Mouse (Mus musculus): ENCODE measurements around the gene Srd5a3. TPM values are rescaled to one million over a fixed set of nuclear protein-coding genes. Genes with fewer than 3 reads are reported as not detected.

Srd5a3 gene
- total and polyA plus RNA-seq, 3 experiments = 8.6 to 17.0 (median 10.0) TPM

- no peaks in the 10 kb centered on the region for H3K79me2 ChIP-seq (replicated peaks; ENCODE audit: control insufficient read depth, insufficient read depth, low read length)
- intact Hi-C loops (cut with DNase I) = no loop called here
Measured at GRCm38 (mm10) chr5:76164827-76165226, 24.8 kb downstream of the Srd5a3 start.

GRCm38 (mm10) chr5:76170522-76170921 is 30.5 kb downstream of the Srd5a3 start:
- Histone ChIP-seq H3K27ac (no peak overlapping the region), H3K27me3 (ENCODE audit: control insufficient read depth, insufficient read depth, low read length) (no peaks in the 10 kb centered on the region), H3K9ac (ENCODE audit: low read depth, low read length) (no peak overlapping the region), H3K4me1 (ENCODE audit: control insufficient read depth, insufficient read depth, low read length) (no peaks in the 10 kb centered on the region), H3K4me3 (no peak overlapping the region), H3K36me3 (ENCODE audit: control insufficient read depth, insufficient read depth, low read length) (no peaks in the 10 kb centered on the region), H3K79me2 (replicated peaks; ENCODE audit: control insufficient read depth, insufficient read depth, low read length) (no peaks in the 10 kb centered on the region)
- intact Hi-C loops (cut with DNase I) = no loop called here
- DNase-seq = no peak
- TF ChIP-seq POLR2A (IDR thresholded peaks at IDR 0.05; ENCODE audit: insufficient read depth, low read depth, low read length) = no peak
- no peak for TF ChIP-seq EP300 (IDR thresholded peaks at IDR 0.05; ENCODE audit: insufficient read depth, low read depth, low read length)
- no peak for TF ChIP-seq CTCF (IDR thresholded peaks at IDR 0.05)
- WGBS = 81% methylated on average over 4 of the region's 4 CpGs

More at GRCm38 (mm10) chr5:76164827-76165226, 24.8 kb downstream of the Srd5a3 start:
- H3K9ac ChIP-seq (ENCODE audit: low read depth, low read length) = no peak overlapping the region
- H3K4me3 ChIP-seq = no peak overlapping the region
- no peak for DNase-seq
- H3K27ac ChIP-seq = no peak overlapping the region
- TF ChIP-seq EP300 (IDR thresholded peaks at IDR 0.05; ENCODE audit: insufficient read depth, low read depth, low read length) = no peak
- TF ChIP-seq CTCF (IDR thresholded peaks at IDR 0.05) = no peak
- TF ChIP-seq POLR2A (IDR thresholded peaks at IDR 0.05; ENCODE audit: insufficient read depth, low read depth, low read length) = no peak
- 73% methylated on average over 7 of the region's 7 CpGs for WGBS
- H3K27me3 ChIP-seq (ENCODE audit: control insufficient read depth, insufficient read depth, low read length) = no peaks in the 10 kb centered on the region
- no peaks in the 10 kb centered on the region for H3K36me3 ChIP-seq (ENCODE audit: control insufficient read depth, insufficient read depth, low read length)
- H3K4me1 ChIP-seq (ENCODE audit: control insufficient read depth, insufficient read depth, low read length) = no peaks in the 10 kb centered on the region

- Histone ChIP-seq H3K4me1 (ENCODE audit: control insufficient read depth, insufficient read depth, low read length) (no peaks in the 10 kb centered on the region), H3K27ac (no peak overlapping the region), H3K4me3 (no peak overlapping the region), H3K79me2 (replicated peaks; ENCODE audit: control insufficient read depth, insufficient read depth, low read length) (no peaks in the 10 kb centered on the region), H3K27me3 (ENCODE audit: control insufficient read depth, insufficient read depth, low read length) (no peaks in the 10 kb centered on the region), H3K9ac (ENCODE audit: low read depth, low read length) (no peak overlapping the region), H3K36me3 (ENCODE audit: control insufficient read depth, insufficient read depth, low read length) (no peaks in the 10 kb centered on the region)
- DNase-seq = no peak
- intact Hi-C loops (cut with DNase I) = no loop called here
- TF ChIP-seq EP300 (IDR thresholded peaks at IDR 0.05; ENCODE audit: insufficient read depth, low read depth, low read length) = no peak
- no peak for TF ChIP-seq POLR2A (IDR thresholded peaks at IDR 0.05; ENCODE audit: insufficient read depth, low read depth, low read length)
- no peak for TF ChIP-seq CTCF (IDR thresholded peaks at IDR 0.05)
Measured at GRCm38 (mm10) chr5:76171039-76171438, 31.0 kb downstream of the Srd5a3 start.

- no peak overlapping the region for H3K27ac ChIP-seq
- DNase-seq = no peak
- no peak for TF ChIP-seq CTCF (IDR thresholded peaks at IDR 0.05)
- no peak for TF ChIP-seq EP300 (IDR thresholded peaks at IDR 0.05; ENCODE audit: insufficient read depth, low read depth, low read length)
- no peak for TF ChIP-seq POLR2A (IDR thresholded peaks at IDR 0.05; ENCODE audit: insufficient read depth, low read depth, low read length)
- H3K79me2 ChIP-seq (replicated peaks; ENCODE audit: control insufficient read depth, insufficient read depth, low read length) = no peaks in the 10 kb centered on the region
- peaks cover 3% of the 10 kb centered on the region for H3K4me1 ChIP-seq (ENCODE audit: control insufficient read depth, insufficient read depth, low read length)
- H3K36me3 ChIP-seq (ENCODE audit: control insufficient read depth, insufficient read depth, low read length) = peaks cover 3% of the 10 kb centered on the region; the same call in 1 of the 2 replicates
- no peaks in the 10 kb centered on the region for H3K27me3 ChIP-seq (ENCODE audit: control insufficient read depth, insufficient read depth, low read length)
- H3K9ac ChIP-seq (ENCODE audit: low read depth, low read length) = no peak overlapping the region
- 84% methylated on average over 4 of the region's 4 CpGs for WGBS
- H3K4me3 ChIP-seq = no peak overlapping the region
- intact Hi-C loops (cut with DNase I) = no loop called here
Measured at GRCm38 (mm10) chr5:76175051-76175450, 35.0 kb downstream of the Srd5a3 start.

- no peak overlapping the region for H3K9ac ChIP-seq (ENCODE audit: low read depth, low read length)
- 17% methylated on average over 3 of the region's 3 CpGs for WGBS
- no peak overlapping the region for H3K27ac ChIP-seq
- H3K79me2 ChIP-seq (replicated peaks; ENCODE audit: control insufficient read depth, insufficient read depth, low read length) = no peaks in the 10 kb centered on the region
- H3K36me3 ChIP-seq (ENCODE audit: control insufficient read depth, insufficient read depth, low read length) = peaks cover 3% of the 10 kb centered on the region; the same call in 1 of the 2 replicates
- H3K27me3 ChIP-seq (ENCODE audit: control insufficient read depth, insufficient read depth, low read length) = no peaks in the 10 kb centered on the region
- DNase-seq = no peak
- TF ChIP-seq CTCF (IDR thresholded peaks at IDR 0.05) = no peak
- TF ChIP-seq POLR2A (IDR thresholded peaks at IDR 0.05; ENCODE audit: insufficient read depth, low read depth, low read length) = no peak
- TF ChIP-seq EP300 (IDR thresholded peaks at IDR 0.05; ENCODE audit: insufficient read depth, low read depth, low read length) = no peak
- intact Hi-C loops (cut with DNase I) = no loop called here
- peaks cover 3% of the 10 kb centered on the region for H3K4me1 ChIP-seq (ENCODE audit: control insufficient read depth, insufficient read depth, low read length)
- H3K4me3 ChIP-seq = no peak overlapping the region
Measured at GRCm38 (mm10) chr5:76176411-76176810, 36.3 kb downstream of the Srd5a3 start.

- no peak for DNase-seq
- no peak overlapping the region for H3K4me3 ChIP-seq
- intact Hi-C loops (cut with DNase I) = no loop called here
- H3K4me1 ChIP-seq (ENCODE audit: control insufficient read depth, insufficient read depth, low read length) = peaks cover 3% of the 10 kb centered on the region
- H3K27ac ChIP-seq = no peak overlapping the region
- WGBS = 38% methylated on average over 11 of the region's 11 CpGs
- H3K27me3 ChIP-seq (ENCODE audit: control insufficient read depth, insufficient read depth, low read length) = no peaks in the 10 kb centered on the region
- H3K79me2 ChIP-seq (replicated peaks; ENCODE audit: control insufficient read depth, insufficient read depth, low read length) = no peaks in the 10 kb centered on the region
- TF ChIP-seq EP300 (IDR thresholded peaks at IDR 0.05; ENCODE audit: insufficient read depth, low read depth, low read length) = no peak
- no peak for TF ChIP-seq CTCF (IDR thresholded peaks at IDR 0.05)
- no peak for TF ChIP-seq POLR2A (IDR thresholded peaks at IDR 0.05; ENCODE audit: insufficient read depth, low read depth, low read length)
- H3K9ac ChIP-seq (ENCODE audit: low read depth, low read length) = no peak overlapping the region
- H3K36me3 ChIP-seq (ENCODE audit: control insufficient read depth, insufficient read depth, low read length) = peaks cover 3% of the 10 kb centered on the region; the same call in 1 of the 2 replicates
Measured at GRCm38 (mm10) chr5:76176841-76177240, 36.8 kb downstream of the Srd5a3 start.
